Mouse (Mus musculus) MEL (cell line): ENCODE data around the gene Higd1b. TPM values are rescaled to one million over a fixed set of nuclear protein-coding genes. Genes with fewer than 3 reads are reported as not detected.

Experiments
- DNase-seq: peaks from one replicate; pipeline ENCODE4 v3.0.0; 2011; ENCODE audit warnings: low read depth, low spot score
- H3K27ac ChIP-seq: 2 replicates; pipeline ENCODE4 v1.5.1; 2012; ENCODE audit warnings: low read depth, mild to moderate bottlenecking, control low read depth, low read length, moderate library complexity; ENCODE audit not compliant: control insufficient read depth
- H3K27me3 ChIP-seq, 2 experiments: fragments of 150-350 bp in 1 of 2; sonication (generic) in 1 of 2; 2 replicates each; pipeline ENCODE4 v1.6.1; 2012; ENCODE audit warnings: low read length in 2 of 2, mild to moderate bottlenecking in 2 of 2, improper control_type of control experiment in 1 of 2, moderate library complexity in 1 of 2; ENCODE audit not compliant: insufficient read depth in 2 of 2, control insufficient read depth in 1 of 2
- H3K36me3 ChIP-seq, 2 experiments: 2 replicates each; pipeline ENCODE4 v1.6.1; 2012 to 2014; ENCODE audit warnings: low read length in 2 of 2, improper control_type of control experiment in 1 of 2, inconsistent platforms in 1 of 2, mild to moderate bottlenecking in 1 of 2; ENCODE audit not compliant: insufficient read depth in 2 of 2, control insufficient read depth in 1 of 2
- H3K4me1 ChIP-seq, 2 experiments: fragments of 150-350 bp in 1 of 2; sonication (generic) in 1 of 2; 2 replicates each; pipeline ENCODE4 v1.6.1; 2012; ENCODE audit warnings: low read length in 2 of 2, improper control_type of control experiment in 1 of 2, mild to moderate bottlenecking in 1 of 2; ENCODE audit not compliant: insufficient read depth in 2 of 2, control insufficient read depth in 1 of 2
- H3K4me3 ChIP-seq, 2 experiments: fragments of 150-350 bp in 1 of 2; sonication (generic) in 1 of 2; 2 replicates each; pipeline ENCODE4 v1.5.1; 2012; ENCODE audit warnings: low read depth in 2 of 2, low read length in 2 of 2, mild to moderate bottlenecking in 2 of 2, moderate library complexity in 2 of 2, control low read depth in 1 of 2, improper control_type of control experiment in 1 of 2; ENCODE audit not compliant: control insufficient read depth in 1 of 2, insufficient read depth in 1 of 2
- H3K79me2 ChIP-seq: 2 replicates; pipeline ENCODE4 v1.6.1; 2012; ENCODE audit warnings: mild to moderate bottlenecking, low read length, moderate library complexity; ENCODE audit not compliant: control insufficient read depth, poor library complexity, insufficient read depth
- H3K9ac ChIP-seq: 2 replicates; pipeline ENCODE4 v1.6.1; 2012; ENCODE audit warnings: low read depth, mild to moderate bottlenecking, control low read depth, low read length, moderate library complexity; ENCODE audit not compliant: control insufficient read depth, poor library complexity, severe bottlenecking
- H3K9me3 ChIP-seq: fragments of 150-350 bp; sonication (generic); replicated peaks from 2 replicates; pipeline ENCODE4 v1.6.1; 2012; ENCODE audit warnings: mild to moderate bottlenecking, low read length, improper control_type of control experiment, moderate library complexity; ENCODE audit not compliant: insufficient read depth
- CHD2 ChIP-seq: IDR thresholded peaks from 2 replicates; pipeline ENCODE4 v1.6.1; 2011; ENCODE audit warnings: low read length, improper control_type of control experiment
- GABPA ChIP-seq: IDR thresholded peaks from 2 replicates; pipeline ENCODE4 v1.6.1; 2012; ENCODE audit warnings: low read depth, mild to moderate bottlenecking, inconsistent platforms, low read length, improper control_type of control experiment, moderate library complexity
- GATA1 ChIP-seq: IDR thresholded peaks from 2 replicates; pipeline ENCODE4 v1.6.1; 2011; ENCODE audit warnings: low read depth, low read length, improper control_type of control experiment
- HCFC1 ChIP-seq: IDR thresholded peaks from 2 replicates; pipeline ENCODE4 v1.6.1; 2012; ENCODE audit warnings: low read depth, mild to moderate bottlenecking, inconsistent platforms, low read length, improper control_type of control experiment, moderate library complexity
- JUND ChIP-seq: IDR thresholded peaks from 2 replicates; pipeline ENCODE4 v1.6.1; 2011; ENCODE audit warnings: low read depth, mild to moderate bottlenecking, improper control_type of control experiment, low read length
- KAT2A ChIP-seq: conservative IDR thresholded peaks from 2 replicates; pipeline ENCODE4 v1.6.1; 2012; ENCODE audit warnings: low read depth, low read length, improper control_type of control experiment, inconsistent platforms
- MAFK ChIP-seq: IDR thresholded peaks from 2 replicates; pipeline ENCODE4 v1.6.1; 2011; ENCODE audit warnings: low read depth, mild to moderate bottlenecking, low read length, improper control_type of control experiment, borderline replicate concordance
- MEF2A ChIP-seq: IDR thresholded peaks from 2 replicates; pipeline ENCODE4 v1.6.1; 2014; ENCODE audit warnings: low read depth, mild to moderate bottlenecking, inconsistent platforms, low read length, improper control_type of control experiment; ENCODE audit not compliant: poor library complexity, insufficient replicate concordance, severe bottlenecking; ENCODE audit errors: extremely low read depth
- MYC ChIP-seq: IDR thresholded peaks from 2 replicates; pipeline ENCODE4 v1.6.1; 2011; ENCODE audit warnings: low read depth, mild to moderate bottlenecking, low read length, improper control_type of control experiment, moderate library complexity
- RCOR1 ChIP-seq: IDR thresholded peaks from 2 replicates; pipeline ENCODE4 v1.6.1; 2012; ENCODE audit warnings: low read depth, mild to moderate bottlenecking, inconsistent platforms, low read length, improper control_type of control experiment
- SMC3 ChIP-seq: IDR thresholded peaks from 2 replicates; pipeline ENCODE4 v1.6.1; 2011; ENCODE audit warnings: low read depth, low read length, improper control_type of control experiment
- UBTF ChIP-seq: IDR thresholded peaks from 2 replicates; pipeline ENCODE4 v1.6.1; 2012; ENCODE audit warnings: low read depth, mild to moderate bottlenecking, inconsistent platforms, low read length, improper control_type of control experiment, moderate library complexity, borderline replicate concordance; ENCODE audit not compliant: insufficient read depth
- USF1 ChIP-seq: IDR thresholded peaks from 2 replicates; pipeline ENCODE4 v1.6.1; 2014; ENCODE audit warnings: low read depth, mild to moderate bottlenecking, inconsistent platforms, low read length, improper control_type of control experiment, moderate library complexity
- ZC3H11A ChIP-seq: IDR thresholded peaks from 2 replicates; pipeline ENCODE4 v1.6.1; 2012; ENCODE audit warnings: low read depth, mild to moderate bottlenecking, inconsistent platforms, low read length, improper control_type of control experiment
- ZMIZ1 ChIP-seq: IDR thresholded peaks from 2 replicates; pipeline ENCODE4 v1.6.1; 2012; ENCODE audit warnings: low read depth, mild to moderate bottlenecking, inconsistent platforms, low read length, improper control_type of control experiment, moderate library complexity
- polyA plus RNA-seq, 2 experiments: library from polyadenylated mRNA; stranded (reverse) in 1 of 2; unstranded in 1 of 2; fragments of >175 nt in 1 of 2; fragments of >200 nt in 1 of 2; gene quantifications; 2 replicates each; pipeline versions ENCODE4 v1.2.1 to v1.2.4; 2012; ENCODE audit warnings: low replicate concordance in 2 of 2, low read depth in 1 of 2; ENCODE audit not compliant: insufficient read length in 2 of 2, insufficient read depth in 1 of 2, missing spikeins in 1 of 2
- total RNA-seq: library from RNA; depleted of rRNA; stranded (reverse); fragments of 300-350 nt; gene quantifications from 2 replicates; pipeline ENCODE4 v1.2.3, GENCODE M21; 2012; rRNA removed

Gene Higd1b
- total and polyA plus RNA-seq, 3 experiments = not detected

GRCm38 (mm10) chr11:102887433-102887832, 51.8 kb downstream of the Higd1b start:
- no peaks in the 10 kb centered on the region for H3K79me2 ChIP-seq
- no peak for DNase-seq
- TF ChIP-seq ZMIZ1 (no peak), JUND (no peak), UBTF (no peak), CHD2 (no peak), MEF2A (no peak), MAFK (no peak), RCOR1 (no peak), MYC (no peak), HCFC1 (no peak), GATA1 (no peak), GABPA (no peak), ZC3H11A (no peak), SMC3 (no peak), USF1 (no peak), KAT2A (no peak)
- TF ChIP-seq, all 39 proteins: peak for 0
- peaks cover 0 to 6% of the 10 kb centered on the region in 2 experiments; a peak in 2 of 4 replicates for H3K36me3 ChIP-seq
- no peak overlapping the region for H3K27ac ChIP-seq
- H3K27me3 ChIP-seq = no peaks in the 10 kb centered on the region
- no peak overlapping the region for H3K4me3 ChIP-seq
- peaks cover 0 to 15% of the 10 kb centered on the region in 2 experiments; a peak in 2 of 4 replicates for H3K4me1 ChIP-seq
- no peak overlapping the region for H3K9ac ChIP-seq
- H3K9me3 ChIP-seq = no peaks in the 10 kb centered on the region

Other genes starting within 250 kb of the Higd1b start
- gene Fzd2, start 231.5 kb upstream of the Higd1b start, total RNA-seq = not detected in 2 replicates
- gene Fzd2, start 231.5 kb upstream of the Higd1b start, polyA plus RNA-seq = not detected
- gene Meioc, start 172.1 kb upstream of the Higd1b start, total RNA-seq = not detected in 2 replicates
- under 1 TPM in 1 of 2 experiments, not detected in 1; 0.06 TPM for gene Meioc, start 172.1 kb upstream of the Higd1b start, polyA plus RNA-seq
- 35.2 and 41.7 TPM in 2 replicates for gene Ccdc43, start 138.1 kb upstream of the Higd1b start, total RNA-seq
- gene Ccdc43, start 138.1 kb upstream of the Higd1b start, polyA plus RNA-seq = 10 to 100 TPM in 1 of 2 experiments, not detected in 1; 39.3 TPM
- gene Adam11, start 74.4 kb upstream of the Higd1b start, total RNA-seq = 0.08 and 0.13 TPM in 2 replicates
- under 1 TPM in 1 of 2 experiments, not detected in 1; 0.36 TPM for gene Adam11, start 74.4 kb upstream of the Higd1b start, polyA plus RNA-seq
- gene Gjc1, start 16.1 kb upstream of the Higd1b start, total RNA-seq = not detected in 2 replicates
- gene Gjc1, start 16.1 kb upstream of the Higd1b start, polyA plus RNA-seq = not detected
- gene Eftud2, start 45.1 kb downstream of the Higd1b start, total RNA-seq = 261 and 266 TPM in 2 replicates
- 1,000 to 10,000 TPM in 1 of 2 experiments, 100 to 1,000 TPM in 1; 424 to 1,215 TPM for gene Eftud2, start 45.1 kb downstream of the Higd1b start, polyA plus RNA-seq
- 1.6 and 2.1 TPM in 2 replicates for gene Ccdc103, start 45.4 kb downstream of the Higd1b start, total RNA-seq
- 1 to 10 TPM in 1 of 2 experiments, not detected in 1; 1.4 TPM for gene Ccdc103, start 45.4 kb downstream of the Higd1b start, polyA plus RNA-seq
- gene Fam187a, start 49.3 kb downstream of the Higd1b start, total RNA-seq = 0.08 TPM in 1 of 2 replicates, not detected in the other
- gene Fam187a, start 49.3 kb downstream of the Higd1b start, polyA plus RNA-seq = under 1 TPM in 1 of 2 experiments, not detected in 1; 0.08 TPM
- 1.3 and 2.0 TPM in 2 replicates for gene Gfap, start 65.1 kb downstream of the Higd1b start, total RNA-seq
- 1 to 10 TPM in 1 of 2 experiments, not detected in 1; 2.5 TPM for gene Gfap, start 65.1 kb downstream of the Higd1b start, polyA plus RNA-seq
- gene Kif18b, start 89.3 kb downstream of the Higd1b start, total RNA-seq = 36.1 and 40.8 TPM in 2 replicates
- 100 to 1,000 TPM in 1 of 2 experiments, 10 to 100 TPM in 1; 45.7 to 116 TPM for gene Kif18b, start 89.3 kb downstream of the Higd1b start, polyA plus RNA-seq
- gene C1ql1, start 110.8 kb downstream of the Higd1b start, total RNA-seq = not detected in 2 replicates
- gene C1ql1, start 110.8 kb downstream of the Higd1b start, polyA plus RNA-seq = not detected
- gene Nmt1, start 192.3 kb downstream of the Higd1b start, total RNA-seq = 70.5 and 85.1 TPM in 2 replicates
- gene Nmt1, start 192.3 kb downstream of the Higd1b start, polyA plus RNA-seq = 100 to 1,000 TPM in 1 of 2 experiments, 10 to 100 TPM in 1; 29.8 to 147 TPM
- gene Dcakd, start 192.5 kb downstream of the Higd1b start, total RNA-seq = 15.6 and 16.2 TPM in 2 replicates
- 100 to 1,000 TPM in 1 of 2 experiments, 10 to 100 TPM in 1; 82.3 to 112 TPM for gene Dcakd, start 192.5 kb downstream of the Higd1b start, polyA plus RNA-seq